Mouse (Mus musculus) erythroblast, embryonic 14.5 days (primary cell): Measurements from ENCODE around the gene Hpcal1. TPM values are rescaled to one million over a fixed set of nuclear protein-coding genes. Genes with fewer than 3 reads are reported as not detected.

Source experiments
- H3K27me3 ChIP-seq: 2 replicates; pipeline ENCODE4 v1.6.1; 2012; ENCODE audit warnings: inconsistent platforms; ENCODE audit not compliant: control insufficient read depth
- H3K36me3 ChIP-seq: 2 replicates; pipeline ENCODE4 v1.6.1; 2012; ENCODE audit warnings: mild to moderate bottlenecking, inconsistent platforms; ENCODE audit not compliant: control insufficient read depth
- H3K4me1 ChIP-seq: 2 replicates; pipeline ENCODE4 v1.6.1; 2012; ENCODE audit warnings: inconsistent platforms; ENCODE audit not compliant: control insufficient read depth
- H3K4me3 ChIP-seq: replicated peaks from 2 replicates; pipeline ENCODE3; 2012; ENCODE audit warnings: moderate library complexity, mild to moderate bottlenecking, inconsistent platforms
- H3K9me3 ChIP-seq: 2 replicates; pipeline ENCODE4 v1.6.1; 2012; ENCODE audit warnings: low read length, inconsistent platforms, mixed read lengths; ENCODE audit not compliant: control insufficient read depth
- GATA1 ChIP-seq: IDR thresholded peaks from 2 replicates; pipeline ENCODE4 v1.6.1; 2012; ENCODE audit warnings: low read length, inconsistent platforms, mixed read lengths
- TAL1 ChIP-seq: IDR thresholded peaks from 3 replicates; pipeline ENCODE4 v1.6.1; 2012; ENCODE audit warnings: low read length, inconsistent platforms, mixed read lengths
- polyA plus RNA-seq: library from polyadenylated mRNA; stranded (reverse); fragments of >175 nt; gene quantifications from 2 replicates; pipeline ENCODE4 v1.2.3, GENCODE M21; 2012

Gene Hpcal1
- polyA plus RNA-seq, 1 experiment = 0.10 TPM

GRCm38 (mm10) chr12:17692953-17693352 lies 2.3 kb downstream of the Hpcal1 start:
- H3K36me3 ChIP-seq = no peaks in the 10 kb centered on the region
- H3K4me1 ChIP-seq = peaks cover 21% of the 10 kb centered on the region
- no peak for TF ChIP-seq TAL1
- TF ChIP-seq GATA1 = no peak
- peaks cover 40% of the 10 kb centered on the region for H3K27me3 ChIP-seq
- H3K9me3 ChIP-seq = peaks cover 2% of the 10 kb centered on the region; the same call in 1 of the 2 replicates
- no peak overlapping the region for H3K4me3 ChIP-seq

GRCm38 (mm10) chr12:17694589-17695115 lies 4.0 kb downstream of the Hpcal1 start:
- Histone ChIP-seq H3K27me3 (peaks cover 40% of the 10 kb centered on the region), H3K36me3 (no peaks in the 10 kb centered on the region), H3K9me3 (peaks cover 2% of the 10 kb centered on the region; the same call in 1 of the 2 replicates), H3K4me3 (no peak overlapping the region), H3K4me1 (peaks cover 21% of the 10 kb centered on the region)
- TF ChIP-seq GATA1 = no peak
- no peak for TF ChIP-seq TAL1

GRCm38 (mm10) chr12:17696395-17696794 lies 5.7 kb downstream of the Hpcal1 start:
- H3K27me3 ChIP-seq = peaks cover 24% of the 10 kb centered on the region
- no peak overlapping the region for H3K4me3 ChIP-seq
- no peaks in the 10 kb centered on the region for H3K36me3 ChIP-seq
- H3K9me3 ChIP-seq = no peaks in the 10 kb centered on the region
- peaks cover 5% of the 10 kb centered on the region for H3K4me1 ChIP-seq
- TF ChIP-seq TAL1 (no peak), GATA1 (no peak)

GRCm38 (mm10) chr12:17698934-17699333 lies 8.3 kb downstream of the Hpcal1 start:
- H3K4me3 ChIP-seq = no peak overlapping the region
- no peaks in the 10 kb centered on the region for H3K4me1 ChIP-seq
- H3K9me3 ChIP-seq = no peaks in the 10 kb centered on the region
- no peaks in the 10 kb centered on the region for H3K27me3 ChIP-seq
- TF ChIP-seq GATA1 = no peak
- no peak for TF ChIP-seq TAL1
- no peaks in the 10 kb centered on the region for H3K36me3 ChIP-seq

GRCm38 (mm10) chr12:17699480-17699879 lies 8.8 kb downstream of the Hpcal1 start:
- H3K36me3 ChIP-seq = no peaks in the 10 kb centered on the region
- TF ChIP-seq GATA1 (no peak), TAL1 (no peak)
- no peaks in the 10 kb centered on the region for H3K4me1 ChIP-seq
- H3K9me3 ChIP-seq = no peaks in the 10 kb centered on the region
- H3K27me3 ChIP-seq = no peaks in the 10 kb centered on the region
- no peak overlapping the region for H3K4me3 ChIP-seq

- no peak overlapping the region for H3K4me3 ChIP-seq
- H3K36me3 ChIP-seq = no peaks in the 10 kb centered on the region
- H3K4me1 ChIP-seq = no peaks in the 10 kb centered on the region
- TF ChIP-seq TAL1 (no peak), GATA1 (no peak)
- H3K27me3 ChIP-seq = no peaks in the 10 kb centered on the region
- no peaks in the 10 kb centered on the region for H3K9me3 ChIP-seq
Observed at GRCm38 (mm10) chr12:17701131-17701720, 10.6 kb downstream of the Hpcal1 start.

GRCm38 (mm10) chr12:17701795-17702194 lies 11.1 kb downstream of the Hpcal1 start:
- TF ChIP-seq TAL1 (no peak), GATA1 (no peak)
- no peak overlapping the region for H3K4me3 ChIP-seq
- no peaks in the 10 kb centered on the region for H3K27me3 ChIP-seq
- no peaks in the 10 kb centered on the region for H3K36me3 ChIP-seq
- no peaks in the 10 kb centered on the region for H3K9me3 ChIP-seq
- H3K4me1 ChIP-seq = no peaks in the 10 kb centered on the region

GRCm38 (mm10) chr12:17702257-17702943 lies 11.7 kb downstream of the Hpcal1 start:
- H3K4me1 ChIP-seq = no peaks in the 10 kb centered on the region
- no peaks in the 10 kb centered on the region for H3K36me3 ChIP-seq
- H3K9me3 ChIP-seq = no peaks in the 10 kb centered on the region
- no peaks in the 10 kb centered on the region for H3K27me3 ChIP-seq
- no peak overlapping the region for H3K4me3 ChIP-seq
- no peak for TF ChIP-seq GATA1
- TF ChIP-seq TAL1 = no peak

GRCm38 (mm10) chr12:17702944-17703335 lies 12.3 kb downstream of the Hpcal1 start:
- Histone ChIP-seq H3K4me1 (no peaks in the 10 kb centered on the region), H3K9me3 (no peaks in the 10 kb centered on the region), H3K27me3 (no peaks in the 10 kb centered on the region), H3K4me3 (no peak overlapping the region), H3K36me3 (no peaks in the 10 kb centered on the region)
- no peak for TF ChIP-seq TAL1
- TF ChIP-seq GATA1 = no peak
